8 mouse cellular contexts compared by ENCODE assay signal in genomic region chr7:133121080-133121607, GRCm38 (mm10). TPM values are rescaled to one million over a fixed set of nuclear protein-coding genes. Genes with fewer than 3 reads are reported as not detected.
DNase-seq lines count a peak whose midpoint lies in the region; ATAC-seq lines count a peak whose summit lies in the region.

No protein-coding gene starts in this region.

- no peaks in the 10 kb centered on the region for H3K9me3 ChIP-seq in heart, embryonic 11.5 days (replicated peaks; ENCODE audit: control insufficient read depth, low read length)
- H3K9me3 ChIP-seq in forebrain, embryonic 11.5 days (ENCODE audit: control insufficient read depth, low read length), result no peaks in the 10 kb centered on the region
- H3K9me3 ChIP-seq in liver, embryonic 13.5 days (replicated peaks), result no peaks in the 10 kb centered on the region

- 1% methylated on average over 14 of the region's 14 CpGs for WGBS in heart, embryonic 11.5 days (ENCODE audit: insufficient replicate concordance)
- under 1% methylated on average over 14 of the region's 14 CpGs for WGBS in forebrain, embryonic 11.5 days
- WGBS in liver, embryonic 13.5 days (ENCODE audit: insufficient replicate concordance), result 4% methylated on average over 14 of the region's 14 CpGs

- peak overlapping the region; percentile 99 for H3K27ac ChIP-seq in heart, embryonic 11.5 days (ENCODE audit: low read depth, low read length)
- peak overlapping the region; percentile 99 for H3K27ac ChIP-seq in forebrain, embryonic 11.5 days (ENCODE audit: low read depth, low read length)
- no peak overlapping the region for H3K27ac ChIP-seq in liver, embryonic 13.5 days

- no peaks in the 10 kb centered on the region for H3K36me3 ChIP-seq in heart, embryonic 11.5 days (ENCODE audit: control insufficient read depth, insufficient read depth, low read length)
- H3K36me3 ChIP-seq in forebrain, embryonic 11.5 days (ENCODE audit: control insufficient read depth, insufficient read depth, low read length), result no peaks in the 10 kb centered on the region
- no peaks in the 10 kb centered on the region for H3K36me3 ChIP-seq in liver, embryonic 13.5 days

- ATAC-seq in heart, embryonic 11.5 days (replicated peaks; ENCODE audit: insufficient number of reproducible peaks, low FRiP score, low TSS enrichment), result no peak
- no peak for ATAC-seq in forebrain, embryonic 11.5 days (replicated peaks; ENCODE audit: low FRiP score)
- no peak for ATAC-seq in liver, embryonic 13.5 days (ENCODE audit: low read depth)

- H3K27me3 ChIP-seq in heart, embryonic 11.5 days (ENCODE audit: control insufficient read depth, insufficient read depth, low read length), result no peaks in the 10 kb centered on the region
- no peaks in the 10 kb centered on the region; the same call in 1 of the 2 replicates for H3K27me3 ChIP-seq in forebrain, embryonic 11.5 days (ENCODE audit: control insufficient read depth, insufficient read depth, low read length)
- H3K27me3 ChIP-seq in liver, embryonic 13.5 days, result peaks cover 57% of the 10 kb centered on the region

- no peak for DNase-seq in heart, postnatal 4 days
- DNase-seq in 416B (ENCODE audit: low read depth), result peak; percentile 39
- no peak for DNase-seq in forebrain, embryonic 11.5 days (ENCODE audit: low spot score)
- DNase-seq in liver, embryonic 13.5 days, result no peak
- no peak for DNase-seq in right cerebral cortex, postnatal 4 days
- no peak for DNase-seq in ovary, postnatal 36 days (ENCODE audit: low spot score)
- no peak for DNase-seq in cerebellum, adult 11 months

- H3K4me2 ChIP-seq in heart, embryonic 11.5 days, result peak overlapping the region; percentile 76
- peak overlapping the region; percentile 92 for H3K4me2 ChIP-seq in forebrain, embryonic 11.5 days (ENCODE audit: low read depth, low read length, severe bottlenecking)
- peak overlapping the region; percentile 88 for H3K4me2 ChIP-seq in liver, embryonic 13.5 days

- peak overlapping the region; percentile 91 for H3K9ac ChIP-seq in heart, embryonic 11.5 days (ENCODE audit: low read depth, low read length)
- peak overlapping the region; percentile 99 for H3K9ac ChIP-seq in forebrain, embryonic 11.5 days (ENCODE audit: low read length)
- peak overlapping the region; percentile 79 for H3K9ac ChIP-seq in liver, embryonic 13.5 days

- H3K4me3 ChIP-seq in heart, embryonic 11.5 days (ENCODE audit: low read depth, low read length), result peak overlapping the region; percentile 93
- peak overlapping the region; percentile 80 for H3K4me3 ChIP-seq in forebrain, embryonic 11.5 days (ENCODE audit: low read depth, low read length)
- peak overlapping the region; percentile 76 for H3K4me3 ChIP-seq in liver, embryonic 13.5 days (replicated peaks)

- peaks cover 41% of the 10 kb centered on the region for H3K4me1 ChIP-seq in heart, embryonic 11.5 days (ENCODE audit: control insufficient read depth, insufficient read depth, low read length)
- peaks cover 25% of the 10 kb centered on the region for H3K4me1 ChIP-seq in forebrain, embryonic 11.5 days (replicated peaks; ENCODE audit: control insufficient read depth, insufficient read depth, low read length)
- H3K4me1 ChIP-seq in liver, embryonic 13.5 days (replicated peaks), result peaks cover 64% of the 10 kb centered on the region

RNA-seq across cellular contexts. Expression of gene Fgfr2, which starts 2.0 kb away (rescaled TPM):
- 24.9 and 27.0 TPM in 2 replicates for polyA plus RNA-seq in heart, embryonic 11.5 days (2014; fragmentation: Nextera tagmentation; extraction: Ambion mirVana)
- 10 to 100 TPM; 10.2 to 10.6 TPM for total RNA-seq in heart, postnatal 4 days (2021)
- 93.6 and 99.4 TPM in 2 replicates for polyA plus RNA-seq in forebrain, embryonic 11.5 days (2014; fragmentation: Nextera tagmentation; extraction: Ambion mirVana)
- polyA plus RNA-seq in liver, embryonic 13.5 days (2015; fragmentation: Nextera tagmentation; extraction: Ambion mirVana), result 8.9 and 10.8 TPM in 2 replicates

RNA-seq across cellular contexts. Expression of gene Ctbp2, which starts 3.0 kb away (rescaled TPM):
- polyA plus RNA-seq in heart, embryonic 11.5 days (2014; fragmentation: Nextera tagmentation; extraction: Ambion mirVana), result 59.6 and 62.7 TPM in 2 replicates
- total RNA-seq in heart, postnatal 4 days (2021), result 10 to 100 TPM; 56.0 to 65.3 TPM
- 137 and 150 TPM in 2 replicates for polyA plus RNA-seq in forebrain, embryonic 11.5 days (2014; fragmentation: Nextera tagmentation; extraction: Ambion mirVana)
- 11.4 and 13.9 TPM in 2 replicates for polyA plus RNA-seq in liver, embryonic 13.5 days (2015; fragmentation: Nextera tagmentation; extraction: Ambion mirVana)
